18 mouse cellular contexts compared by ENCODE assay signal in genomic region chr12:59970775-59971174, GRCm38 (mm10).
DNase-seq lines count a peak whose midpoint lies in the region; ATAC-seq and TF ChIP-seq lines count a peak whose summit lies in the region.
"Had no signal": no experiment of that assay in that cellular context is flagged by ENCODE, and none has a peak within 500 bp of the region (broad histone marks: within the 10 kb centered on the region; RNA-seq: fewer than 3 reads in every experiment).

No protein-coding gene starts in this region.

- 44% methylated on average over 2 of the region's 2 CpGs for WGBS in kidney, postnatal 0 days
- WGBS in embryonic facial prominence, embryonic 12.5 days: 22% methylated on average over 2 of the region's 2 CpGs
- 58% methylated on average over 2 of the region's 2 CpGs for WGBS in intestine, postnatal 0 days

- TF ChIP-seq POLR2A in embryonic fibroblast, embryonic 13.5 days (IDR thresholded peaks at IDR 0.05; ENCODE audit: low read depth, low read length): no peak

- no peaks in the 10 kb centered on the region for H3K36me3 ChIP-seq in kidney, postnatal 0 days (ENCODE audit: insufficient read depth, low read length)
- no peaks in the 10 kb centered on the region for H3K36me3 ChIP-seq in embryonic facial prominence, embryonic 12.5 days
- H3K36me3 ChIP-seq in intestine, postnatal 0 days (ENCODE audit: control insufficient read depth, insufficient read depth): no peaks in the 10 kb centered on the region
- H3K36me3 ChIP-seq: heart, embryonic 12.5 days; hindbrain, embryonic 10.5 days; intestine, embryonic 15.5 days had no signal

- peak; percentile 38 for DNase-seq in kidney, postnatal 0 days (ENCODE audit: low spot score)
- no peak for DNase-seq in kidney, adult 18-20 months
- peak; percentile 3 for DNase-seq in NIH3T3 (ENCODE audit: low read depth)
- no peak for DNase-seq in cerebellum, postnatal 4 days (ENCODE audit: low spot score in 2 of 2)
- DNase-seq: adrenal gland, adult 8-10 months; adrenal gland, postnatal 36 days; cerebellum, adult 2 months; cerebellum, postnatal 10 days; forebrain, postnatal 0 days; gastrocnemius, postnatal 14 days had no signal

- no peak overlapping the region for H3K4me3 ChIP-seq in kidney, postnatal 0 days (replicated peaks; ENCODE audit: low read depth, low read length)
- no peak overlapping the region for H3K4me3 ChIP-seq in embryonic facial prominence, embryonic 12.5 days
- no peak overlapping the region for H3K4me3 ChIP-seq in embryonic fibroblast, embryonic 13.5 days (ENCODE audit: insufficient read depth, low read length)
- H3K4me3 ChIP-seq in intestine, postnatal 0 days (ENCODE audit: low read depth, low read length): no peak overlapping the region
- H3K4me3 ChIP-seq: forebrain, embryonic 13.5 days; heart, embryonic 12.5 days; hindbrain, embryonic 10.5 days; intestine, embryonic 15.5 days had no signal

- H3K4me2 ChIP-seq in kidney, postnatal 0 days (ENCODE audit: low read length): no peak overlapping the region
- no peak overlapping the region for H3K4me2 ChIP-seq in embryonic facial prominence, embryonic 12.5 days (replicated peaks)
- H3K4me2 ChIP-seq in intestine, postnatal 0 days (replicated peaks; ENCODE audit: low read depth): no peak overlapping the region
- H3K4me2 ChIP-seq: forebrain, embryonic 13.5 days; heart, embryonic 12.5 days; hindbrain, embryonic 14.5 days; intestine, embryonic 15.5 days had no signal

- H3K27ac ChIP-seq in kidney, postnatal 0 days: no peak overlapping the region
- 0 out of 2 replicates have a peak overlapping the region, but pooled peaks have one; percentile 69 for H3K27ac ChIP-seq in embryonic facial prominence, embryonic 12.5 days
- H3K27ac ChIP-seq in embryonic fibroblast, embryonic 13.5 days (ENCODE audit: insufficient read depth, low read length): peak overlapping the region; percentile 82
- H3K27ac ChIP-seq in intestine, postnatal 0 days (ENCODE audit: low read depth, low read length): no peak overlapping the region
- H3K27ac ChIP-seq: forebrain, embryonic 13.5 days; hindbrain, embryonic 10.5 days; hindbrain, embryonic 14.5 days; intestine, embryonic 15.5 days had no signal

- H3K9me3 ChIP-seq in kidney, postnatal 0 days (replicated peaks; ENCODE audit: low read length): no peaks in the 10 kb centered on the region
- no peaks in the 10 kb centered on the region for H3K9me3 ChIP-seq in embryonic facial prominence, embryonic 12.5 days
- no peaks in the 10 kb centered on the region for H3K9me3 ChIP-seq in intestine, postnatal 0 days (ENCODE audit: control insufficient read depth)
- H3K9me3 ChIP-seq: forebrain, embryonic 13.5 days; heart, embryonic 12.5 days; hindbrain, embryonic 10.5 days; intestine, embryonic 15.5 days had no signal

- no peaks in the 10 kb centered on the region for H3K27me3 ChIP-seq in kidney, postnatal 0 days (ENCODE audit: insufficient read depth, low read length)
- no peaks in the 10 kb centered on the region for H3K27me3 ChIP-seq in embryonic facial prominence, embryonic 12.5 days
- H3K27me3 ChIP-seq in intestine, postnatal 0 days (replicated peaks; ENCODE audit: control insufficient read depth, insufficient read depth, low read length): no peaks in the 10 kb centered on the region
- H3K27me3 ChIP-seq: forebrain, embryonic 13.5 days; heart, embryonic 12.5 days; intestine, embryonic 15.5 days had no signal

- no peak overlapping the region for H3K9ac ChIP-seq in kidney, postnatal 0 days (ENCODE audit: low read depth, low read length)
- no peak overlapping the region for H3K9ac ChIP-seq in embryonic facial prominence, embryonic 12.5 days
- no peak overlapping the region for H3K9ac ChIP-seq in intestine, postnatal 0 days (ENCODE audit: low read depth, low read length)
- H3K9ac ChIP-seq: forebrain, embryonic 13.5 days; forebrain, postnatal 0 days; heart, embryonic 12.5 days; hindbrain, embryonic 14.5 days; intestine, embryonic 15.5 days had no signal

- no peak for ATAC-seq in kidney, postnatal 0 days (replicated peaks; ENCODE audit: low FRiP score, low read depth)
- ATAC-seq in embryonic facial prominence, embryonic 12.5 days (ENCODE audit: insufficient number of reproducible peaks, insufficient read depth, low FRiP score, low TSS enrichment): peak; percentile 82; the same call in 1 of the 2 replicates
- no peak for ATAC-seq in intestine, postnatal 0 days
- ATAC-seq: forebrain, embryonic 13.5 days; forebrain, postnatal 0 days; intestine, embryonic 15.5 days had no signal

- H3K4me1 ChIP-seq in kidney, postnatal 0 days (replicated peaks; ENCODE audit: insufficient read depth, low read length): no peaks in the 10 kb centered on the region
- no peaks in the 10 kb centered on the region; the same call in 1 of the 2 replicates for H3K4me1 ChIP-seq in embryonic facial prominence, embryonic 12.5 days
- no peaks in the 10 kb centered on the region for H3K4me1 ChIP-seq in embryonic fibroblast, embryonic 13.5 days (ENCODE audit: control insufficient read depth, insufficient read depth, low read length)
- no peaks in the 10 kb centered on the region for H3K4me1 ChIP-seq in intestine, postnatal 0 days (replicated peaks; ENCODE audit: control insufficient read depth, insufficient read depth, low read length)
- H3K4me1 ChIP-seq: forebrain, embryonic 13.5 days; hindbrain, embryonic 10.5 days; intestine, embryonic 15.5 days had no signal

- no peak for TF ChIP-seq CTCF in kidney, postnatal 0 days (IDR thresholded peaks at IDR 0.05; ENCODE audit: low read depth)
- no peak for TF ChIP-seq CTCF in embryonic fibroblast, embryonic 13.5 days (IDR thresholded peaks at IDR 0.05; ENCODE audit: borderline replicate concordance, insufficient read depth, low read length)
- no peak for TF ChIP-seq CTCF in intestine, postnatal 0 days (IDR thresholded peaks at IDR 0.05; ENCODE audit: low read depth)

Comparison
In these comparisons a context has a peak if more than half of its experiments do, and no peak if none do; other contexts are left out.
1. DNase-seq: peak in kidney, postnatal 0 days (single experiment) and NIH3T3 (single experiment); none in kidney, adult 18-20 months (single experiment) and cerebellum, postnatal 4 days (0 of 2).
2. H3K27ac ChIP-seq: peak in embryonic facial prominence, embryonic 12.5 days (single experiment) and embryonic fibroblast, embryonic 13.5 days (single experiment); none in kidney, postnatal 0 days (single experiment) and intestine, postnatal 0 days (single experiment).